Mouse (Mus musculus) kidney, adult 2 months (tissue): ENCODE measurements at regions not wholly inside any gene's neighbourhood (a gene's known extent, or its start where the extent isn't known, plus 50 kb on each side); places are given as distances from the start of the nearest gene placed in this dataset.

ENCODE experiments used
- DNase-seq: peaks from one replicate; pipeline ENCODE4 v3.0.0; 2021
- H3K27ac ChIP-seq: fragments of 200-500 bp; 2 replicates; pipeline ENCODE4 v1.5.1; 2012; ENCODE audit warnings: low read depth, low read length, control low read depth, inconsistent platforms; ENCODE audit not compliant: insufficient read depth
- H3K27me3 ChIP-seq: fragments of 200-500 bp; replicated peaks from 2 replicates; pipeline ENCODE4 v1.6.1; 2012; ENCODE audit warnings: mild to moderate bottlenecking, moderate library complexity, low read length, inconsistent platforms; ENCODE audit not compliant: control insufficient read depth, insufficient read depth
- H3K36me3 ChIP-seq: fragments of 200-500 bp; 2 replicates; pipeline ENCODE4 v1.6.1; 2012; ENCODE audit warnings: mild to moderate bottlenecking, moderate library complexity, low read length, inconsistent platforms; ENCODE audit not compliant: control insufficient read depth, insufficient read depth
- H3K4me1 ChIP-seq: fragments of 200-500 bp; 2 replicates; pipeline ENCODE4 v1.6.1; 2011; ENCODE audit warnings: low read length; ENCODE audit not compliant: control insufficient read depth, insufficient read depth
- H3K4me3 ChIP-seq: fragments of 200-500 bp; 2 replicates; pipeline ENCODE4 v1.5.1; 2011; ENCODE audit warnings: mild to moderate bottlenecking, low read depth, low read length, control low read depth; ENCODE audit not compliant: insufficient read depth
- CTCF ChIP-seq: fragments of 200-500 bp; conservative IDR thresholded peaks from 2 replicates; pipeline ENCODE4 v1.5.1; 2011; ENCODE audit warnings: low read depth, mild to moderate bottlenecking, control low read depth, low read length, moderate library complexity, mixed read lengths; ENCODE audit not compliant: insufficient read depth, insufficient read length
- POLR2A ChIP-seq: fragments of 200-500 bp; IDR thresholded peaks from one replicate; pipeline ENCODE4 v1.6.1; 2011; ENCODE audit warnings: low read depth, low read length, control low read depth
- WGBS: fragments of 180-500 bp; shearing (Covaris S2); methylation state at CpG from one replicate; pipeline ENCODE4 v1.1.7; 2018; 5-methylcytosine and 5-hydroxymethylcytosine counted together

GRCm38 (mm10) chr8:103950460-103950859 is 151.0 kb upstream of the Cdh5 start:
- H3K27ac ChIP-seq, result no peak overlapping the region
- TF ChIP-seq POLR2A (no peak), CTCF (no peak)
- no peaks in the 10 kb centered on the region for H3K36me3 ChIP-seq
- H3K27me3 ChIP-seq, result no peaks in the 10 kb centered on the region
- H3K4me1 ChIP-seq, result no peaks in the 10 kb centered on the region
- no peak for DNase-seq
- H3K4me3 ChIP-seq, result no peak overlapping the region
- 76% methylated on average over 4 of the region's 4 CpGs for WGBS

- 88% methylated on average over 2 of the region's 2 CpGs for WGBS
- DNase-seq, result no peak
- TF ChIP-seq CTCF, result no peak
- TF ChIP-seq POLR2A, result no peak
- Histone ChIP-seq H3K27me3 (no peaks in the 10 kb centered on the region), H3K27ac (no peak overlapping the region), H3K36me3 (no peaks in the 10 kb centered on the region), H3K4me3 (no peak overlapping the region), H3K4me1 (no peaks in the 10 kb centered on the region)
Observed at GRCm38 (mm10) chr8:103953586-103953985, 147.8 kb upstream of the Cdh5 start.

GRCm38 (mm10) chr8:103955568-103956260 is 145.7 kb upstream of the Cdh5 start:
- TF ChIP-seq POLR2A (no peak), CTCF (no peak)
- 63% methylated on average over 4 of the region's 4 CpGs for WGBS
- Histone ChIP-seq H3K27ac (no peak overlapping the region), H3K4me3 (no peak overlapping the region), H3K36me3 (no peaks in the 10 kb centered on the region), H3K4me1 (no peaks in the 10 kb centered on the region), H3K27me3 (no peaks in the 10 kb centered on the region)
- peak; percentile 30 for DNase-seq

- H3K36me3 ChIP-seq, result no peaks in the 10 kb centered on the region
- H3K4me1 ChIP-seq, result no peaks in the 10 kb centered on the region
- TF ChIP-seq POLR2A (no peak), CTCF (no peak)
- no peak for DNase-seq
- H3K4me3 ChIP-seq, result no peak overlapping the region
- no peaks in the 10 kb centered on the region; the same call in 1 of the 2 replicates for H3K27me3 ChIP-seq
- no peak overlapping the region for H3K27ac ChIP-seq
- 58% methylated on average over 7 of the region's 7 CpGs for WGBS
Observed at GRCm38 (mm10) chr8:103964293-103964918, 137.0 kb upstream of the Cdh5 start.

- H3K4me1 ChIP-seq, result no peaks in the 10 kb centered on the region
- no peak for DNase-seq
- no peaks in the 10 kb centered on the region for H3K27me3 ChIP-seq
- H3K27ac ChIP-seq, result no peak overlapping the region
- 76% methylated on average over 5 of the region's 5 CpGs for WGBS
- H3K36me3 ChIP-seq, result no peaks in the 10 kb centered on the region
- TF ChIP-seq CTCF (no peak), POLR2A (no peak)
- no peak overlapping the region for H3K4me3 ChIP-seq
Observed at GRCm38 (mm10) chr8:103969929-103970328, 131.5 kb upstream of the Cdh5 start.

- Histone ChIP-seq H3K27me3 (no peaks in the 10 kb centered on the region), H3K4me3 (no peak overlapping the region), H3K4me1 (no peaks in the 10 kb centered on the region), H3K27ac (no peak overlapping the region), H3K36me3 (no peaks in the 10 kb centered on the region)
- 82% methylated on average over 3 of the region's 3 CpGs for WGBS
- TF ChIP-seq CTCF (no peak), POLR2A (no peak)
- DNase-seq, result no peak
Observed at GRCm38 (mm10) chr8:103970511-103970910, 130.9 kb upstream of the Cdh5 start.

GRCm38 (mm10) chr8:103970966-103971365 is 130.5 kb upstream of the Cdh5 start:
- TF ChIP-seq POLR2A (no peak), CTCF (no peak)
- DNase-seq, result no peak
- 93% methylated on average over 4 of the region's 4 CpGs for WGBS

GRCm38 (mm10) chr8:103976488-103976887 is 124.9 kb upstream of the Cdh5 start:
- WGBS, result 76% methylated on average over 6 of the region's 6 CpGs
- H3K36me3 ChIP-seq, result no peaks in the 10 kb centered on the region
- TF ChIP-seq POLR2A (no peak), CTCF (no peak; the same call in 1 of the 2 replicates)
- no peak overlapping the region for H3K4me3 ChIP-seq
- H3K4me1 ChIP-seq, result no peaks in the 10 kb centered on the region
- H3K27me3 ChIP-seq, result no peaks in the 10 kb centered on the region
- no peak for DNase-seq
- H3K27ac ChIP-seq, result no peak overlapping the region

More at GRCm38 (mm10) chr8:103970966-103971365, 130.5 kb upstream of the Cdh5 start:
- no peak overlapping the region for H3K4me3 ChIP-seq
- no peaks in the 10 kb centered on the region for H3K27me3 ChIP-seq
- H3K36me3 ChIP-seq, result no peaks in the 10 kb centered on the region
- H3K4me1 ChIP-seq, result no peaks in the 10 kb centered on the region
- H3K27ac ChIP-seq, result no peak overlapping the region
